Mouse (Mus musculus): ENCODE measurements at regions not wholly inside any gene's neighbourhood (a gene's known extent, or its start where the extent isn't known, plus 50 kb on each side); places are given as distances from the start of the nearest gene placed in this dataset.

- DNase-seq (ENCODE audit: low spot score) = no peak
Measured at GRCm38 (mm10) chr1:57032407-57032806, 54.0 kb upstream of the Satb2 start.

- no peak for DNase-seq (ENCODE audit: low spot score)
Measured at GRCm38 (mm10) chr1:57033244-57033643, 54.8 kb upstream of the Satb2 start.

GRCm38 (mm10) chr1:57034411-57034810, 56.0 kb upstream of the Satb2 start:
- no peak for DNase-seq (ENCODE audit: low spot score)

- DNase-seq (ENCODE audit: low spot score) = no peak
Measured at GRCm38 (mm10) chr1:57036382-57036781, 57.9 kb upstream of the Satb2 start.

- no peak for DNase-seq (ENCODE audit: low spot score)
Measured at GRCm38 (mm10) chr1:57040201-57040600, 61.8 kb upstream of the Satb2 start.

- DNase-seq (ENCODE audit: low spot score) = no peak
Measured at GRCm38 (mm10) chr1:57041578-57041977, 63.1 kb upstream of the Satb2 start.

- no peak for DNase-seq (ENCODE audit: low spot score)
Measured at GRCm38 (mm10) chr1:57053836-57054235, 75.4 kb upstream of the Satb2 start.

- DNase-seq (ENCODE audit: low spot score) = no peak
Measured at GRCm38 (mm10) chr1:57055976-57056375, 77.5 kb upstream of the Satb2 start.

- DNase-seq (ENCODE audit: low spot score) = no peak
Measured at GRCm38 (mm10) chr1:57059216-57059615, 80.8 kb upstream of the Satb2 start.

GRCm38 (mm10) chr1:57075221-57075620, 96.8 kb upstream of the Satb2 start:
- DNase-seq (ENCODE audit: low spot score) = no peak

- DNase-seq (ENCODE audit: low spot score) = no peak
Measured at GRCm38 (mm10) chr1:57076696-57077095, 98.2 kb upstream of the Satb2 start.

GRCm38 (mm10) chr1:57080306-57080705, 101.9 kb upstream of the Satb2 start:
- DNase-seq (ENCODE audit: low spot score) = no peak

GRCm38 (mm10) chr1:57083134-57083533, 104.7 kb upstream of the Satb2 start:
- DNase-seq (ENCODE audit: low spot score) = no peak

- no peak for DNase-seq (ENCODE audit: low spot score)
Measured at GRCm38 (mm10) chr1:57083540-57084083, 105.2 kb upstream of the Satb2 start.

- DNase-seq (ENCODE audit: low spot score) = peak; percentile 26
Measured at GRCm38 (mm10) chr1:57095361-57096247, 117.2 kb upstream of the Satb2 start.

GRCm38 (mm10) chr1:57096248-57096600, 117.8 kb upstream of the Satb2 start:
- DNase-seq (ENCODE audit: low spot score) = no peak

- DNase-seq (ENCODE audit: low spot score) = no peak
Measured at GRCm38 (mm10) chr1:57096740-57097139, 118.3 kb upstream of the Satb2 start.

GRCm38 (mm10) chr1:57100614-57101013, 122.2 kb upstream of the Satb2 start:
- DNase-seq (ENCODE audit: low spot score) = no peak

GRCm38 (mm10) chr1:57107308-57107707, 128.9 kb upstream of the Satb2 start:
- no peak for DNase-seq (ENCODE audit: low spot score)

GRCm38 (mm10) chr1:57120678-57121077, 142.2 kb upstream of the Satb2 start:
- DNase-seq (ENCODE audit: low spot score) = no peak

GRCm38 (mm10) chr1:57144181-57144580, 165.7 kb upstream of the Satb2 start:
- DNase-seq (ENCODE audit: low spot score) = no peak

GRCm38 (mm10) chr1:57155869-57156268, 177.4 kb upstream of the Satb2 start:
- DNase-seq (ENCODE audit: low spot score) = no peak

GRCm38 (mm10) chr1:57164443-57164842, 186.0 kb upstream of the Satb2 start:
- DNase-seq (ENCODE audit: low spot score) = no peak

Data from testis, postnatal 14 days (tissue).